Mouse (Mus musculus) retina, postnatal 7 days (tissue): ENCODE data around the gene Gm45021.
"Not testable (repeated sequence)": the region's sequence is repeated elsewhere in the genome, so short reads cannot be mapped to it uniquely, and the experiment has no call there.

ENCODE experiments used
- DNase-seq: peaks from one replicate; pipeline ENCODE4 v3.0.0-alpha.2; 2012; ENCODE audit warnings: low read depth, low spot score

The Gm45021 gene

GRCm38 (mm10) chr6:48613464-48613863 is 24.1 kb downstream of the Gm45021 start:
- DNase-seq: no peak

GRCm38 (mm10) chr6:48614756-48615155 is 25.3 kb downstream of the Gm45021 start:
- DNase-seq: no peak

DNA sequence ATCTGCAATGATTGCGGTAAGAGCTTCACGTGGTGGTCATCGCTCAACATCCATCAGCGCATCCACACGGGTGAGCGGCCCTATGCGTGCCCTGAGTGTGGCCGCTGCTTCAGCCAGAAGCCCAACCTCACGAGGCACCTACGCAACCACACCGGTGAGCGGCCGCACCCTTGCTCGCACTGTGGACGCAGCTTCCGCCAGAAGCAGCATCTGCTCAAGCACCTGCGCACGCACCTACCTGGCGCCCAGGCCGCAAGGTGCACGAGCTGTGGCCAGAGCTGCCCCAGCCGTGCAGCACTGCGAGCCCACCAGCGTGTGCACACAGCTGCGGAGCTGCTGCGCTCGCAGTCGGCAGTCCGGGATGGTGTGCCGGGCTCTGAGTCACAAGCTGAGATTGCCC is 30.6 kb downstream of the Gm45021 start:
- DNase-seq: no peak

GRCm38 (mm10) chr6:48622186-48622843 is 32.9 kb downstream of the Gm45021 start:
- DNase-seq: not testable (repeated sequence)

- DNase-seq: no peak
Observed at GRCm38 (mm10) chr6:48623460-48623859, 34.0 kb downstream of the Gm45021 start.

DNA sequence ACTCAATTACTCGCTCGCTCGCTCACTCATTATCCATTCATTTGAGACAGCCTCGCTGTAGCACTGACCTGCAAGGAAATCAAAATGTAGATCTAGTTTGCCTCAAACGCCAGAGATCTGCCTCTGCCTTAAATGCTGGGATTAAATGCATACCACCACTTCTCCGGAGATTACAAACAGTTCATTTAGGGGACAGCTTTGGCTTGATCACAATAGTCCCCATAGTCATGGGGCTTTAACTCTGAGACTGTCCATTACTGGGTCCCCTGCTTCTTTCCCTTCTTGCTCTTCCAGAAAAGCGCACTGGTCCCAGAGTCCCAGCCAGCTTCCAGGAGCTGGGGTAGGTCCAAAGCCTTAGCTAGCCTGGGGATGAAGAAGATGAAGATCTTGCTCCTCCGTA is 37.1 kb downstream of the Gm45021 start, which contains the start of gene AI854703:
Gene AI854703, plus strand, starts transcription at position 301 of the 400 bp plus-strand sequence.
- no peak for DNase-seq

- DNase-seq: peak; percentile 49
Observed at GRCm38 (mm10) chr6:48626984-48627383, 37.6 kb downstream of the Gm45021 start.

- DNase-seq: no peak
Observed at GRCm38 (mm10) chr6:48627511-48627924, 38.1 kb downstream of the Gm45021 start.

DNA sequence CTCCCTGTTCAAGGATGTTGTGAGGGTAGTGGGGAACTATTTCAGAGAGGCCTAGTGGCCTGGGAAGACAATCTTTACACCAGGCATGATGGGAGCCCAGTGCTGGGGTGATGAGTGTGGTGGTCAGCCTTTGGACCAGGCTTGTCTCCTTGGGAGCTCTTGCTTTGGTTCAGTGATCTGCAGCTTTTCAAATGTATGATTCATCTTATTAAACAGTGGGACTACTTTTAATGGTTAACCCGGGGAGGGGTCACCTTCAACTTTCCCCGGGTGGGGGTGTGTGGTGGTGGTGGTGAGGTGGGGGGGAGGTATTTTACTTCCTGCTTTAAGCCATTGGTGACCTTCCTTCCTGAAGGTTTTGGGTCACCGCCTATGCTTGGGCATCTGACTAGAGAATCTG is 39.0 kb downstream of the Gm45021 start:
- DNase-seq: no peak

GRCm38 (mm10) chr6:48628808-48629660 is 39.6 kb downstream of the Gm45021 start:
- DNase-seq: no peak

- DNase-seq: no peak
Observed at GRCm38 (mm10) chr6:48629661-48630034, 40.2 kb downstream of the Gm45021 start.

GRCm38 (mm10) chr6:48630831-48631230 is 41.4 kb downstream of the Gm45021 start:
- DNase-seq: no peak

DNA sequence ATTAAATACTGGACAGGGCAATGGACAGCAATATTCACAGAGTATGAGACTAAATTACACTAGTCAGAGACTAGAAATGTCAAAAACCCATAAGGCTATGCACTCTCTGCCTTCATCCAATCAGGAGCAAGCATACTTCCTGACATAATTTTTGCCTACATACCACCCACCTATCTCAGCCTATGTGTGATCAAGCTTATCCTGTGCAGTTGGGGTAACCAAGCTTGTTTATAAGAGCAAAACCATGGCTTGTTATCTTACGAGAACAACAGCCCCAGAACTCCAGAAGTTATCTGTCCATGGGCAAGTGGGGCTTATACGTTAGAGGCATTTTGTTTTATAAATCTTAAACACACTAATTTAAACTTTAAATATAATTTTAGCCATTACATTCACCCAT is 45.7 kb downstream of the Gm45021 start:
- DNase-seq: no peak

GRCm38 (mm10) chr6:48636515-48636914 is 47.1 kb downstream of the Gm45021 start:
- DNase-seq: no peak

DNA sequence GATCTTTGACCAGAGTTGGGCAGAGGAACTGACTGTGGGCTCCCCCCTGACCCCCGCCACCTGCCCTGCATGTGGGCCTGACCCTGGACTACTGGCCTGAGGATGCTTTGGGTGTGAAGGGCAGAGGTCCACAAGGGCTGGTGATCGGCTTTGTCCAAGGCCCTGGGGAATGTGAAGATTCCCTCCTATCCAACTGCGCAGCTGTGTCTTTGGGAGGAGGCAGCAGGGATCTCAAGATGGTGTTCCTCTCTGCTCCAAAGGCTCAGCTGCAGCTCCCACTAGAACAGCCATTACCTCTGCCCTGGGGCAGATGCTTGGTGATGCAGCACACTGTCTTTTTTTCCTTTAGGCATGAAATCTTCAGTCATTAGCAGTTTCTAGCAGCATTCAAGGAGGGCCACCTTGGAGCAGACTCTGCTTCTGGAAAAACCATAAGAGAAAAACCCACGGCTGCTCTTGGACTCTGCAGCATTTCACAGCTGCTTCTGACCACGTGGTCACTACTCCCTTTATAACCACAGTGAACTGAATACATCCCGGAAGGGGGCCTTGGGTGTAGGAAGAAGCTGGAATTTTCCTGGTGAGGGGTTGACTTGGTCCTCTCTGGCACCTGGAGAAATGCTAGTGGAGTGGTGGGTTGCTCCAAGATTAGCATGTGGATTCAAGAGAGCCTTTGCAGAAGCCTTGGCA is 48.5 kb downstream of the Gm45021 start:
- no peak for DNase-seq

DNA sequence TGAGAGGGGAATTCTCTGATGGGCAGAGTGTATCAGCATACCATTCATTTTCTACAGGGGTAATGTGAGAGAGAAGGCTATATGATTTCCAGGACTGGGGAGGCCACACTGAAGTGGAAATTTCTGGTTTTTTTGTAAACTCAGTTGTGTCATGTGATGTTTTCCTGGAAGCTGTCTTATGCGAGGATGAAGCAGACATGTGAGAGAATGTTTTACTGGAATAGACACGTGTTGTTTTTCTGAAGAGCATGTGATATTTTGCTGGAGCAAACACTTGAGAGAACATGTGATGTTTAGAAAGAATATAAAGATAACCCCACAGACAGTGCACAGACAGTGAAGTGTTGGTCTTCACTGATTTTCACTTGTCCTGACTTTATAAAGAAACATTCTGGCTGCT is 49.1 kb downstream of the Gm45021 start:
- DNase-seq: no peak

DNA sequence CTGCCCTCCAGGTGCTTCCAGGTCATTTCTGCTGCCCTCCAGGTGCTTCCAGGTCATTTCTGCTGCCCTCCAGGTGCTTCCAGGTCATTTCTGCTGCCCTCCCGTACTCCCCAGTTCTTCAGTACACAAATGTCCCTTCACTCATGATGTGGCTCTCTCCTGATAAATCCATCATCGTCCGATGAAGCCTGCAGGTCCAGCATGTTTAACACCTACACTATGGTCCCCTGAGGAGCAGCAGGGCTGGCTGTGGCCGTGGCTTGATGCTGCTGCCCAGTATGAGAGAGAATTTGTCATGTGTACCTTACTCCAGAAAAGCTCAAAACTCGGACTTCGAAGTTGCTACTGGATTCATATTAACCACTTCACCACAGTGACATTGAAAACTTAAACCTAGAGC is 52.0 kb downstream of the Gm45021 start:
- DNase-seq: no peak

GRCm38 (mm10) chr6:48642764-48643292 is 53.4 kb downstream of the Gm45021 start:
- peak; percentile 73 for DNase-seq

- DNase-seq: peak; percentile 51
Observed at GRCm38 (mm10) chr6:48645660-48646308, 56.4 kb downstream of the Gm45021 start.

GRCm38 (mm10) chr6:48646309-48646690 is 56.9 kb downstream of the Gm45021 start:
- no peak for DNase-seq

DNA sequence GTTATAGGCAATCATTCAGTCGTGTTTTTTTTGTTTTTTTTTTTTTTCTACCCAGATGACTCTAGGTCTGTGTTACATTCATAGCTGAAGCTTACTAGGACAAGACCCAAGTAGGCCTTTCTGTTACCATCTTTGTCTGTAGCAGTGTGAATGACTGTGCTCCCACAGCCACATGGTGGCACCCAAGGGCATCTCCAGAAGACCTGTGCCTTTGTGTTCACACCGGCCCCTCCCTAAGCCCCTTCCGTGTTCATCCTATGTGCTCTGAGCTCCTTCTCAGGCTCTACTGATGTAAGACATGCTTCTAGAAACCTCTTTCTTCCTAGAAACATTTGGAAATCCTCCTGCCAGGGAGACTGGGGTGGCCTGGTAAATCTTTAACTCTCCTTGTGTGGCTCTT is 57.6 kb downstream of the Gm45021 start, which contains the start of gene Gimap8:
Gene Gimap8, plus strand, starts transcription at position 240 of the 400 bp plus-strand sequence.
- DNase-seq: no peak
